Mouse (Mus musculus): ENCODE data around the gene Csrp1.

DNA sequence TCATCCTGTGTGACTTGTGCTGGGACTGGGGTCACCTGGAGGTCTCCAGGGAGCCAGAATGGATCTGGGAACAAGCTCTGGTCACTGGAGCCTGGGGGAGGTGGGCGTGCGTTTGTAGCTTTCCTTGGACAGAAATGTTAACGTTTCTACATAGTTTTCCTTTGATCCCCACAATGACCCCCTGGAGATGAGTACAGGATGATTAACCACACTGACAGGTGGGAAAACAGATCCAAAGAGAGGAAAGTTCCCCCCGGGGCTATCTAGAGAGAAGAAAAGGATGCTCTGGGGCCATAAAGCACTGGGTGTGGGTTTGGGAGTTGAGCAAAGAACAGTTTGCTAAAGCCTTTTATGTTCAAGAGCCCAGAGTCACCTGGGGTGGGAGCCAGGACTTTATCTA is 60.8 kb downstream of the Csrp1 start:
- TF ChIP-seq CTCF (IDR thresholded peaks at IDR 0.05; ENCODE audit: low read depth) (no peak), EP300 (IDR thresholded peaks at IDR 0.05; ENCODE audit: low read depth) (no peak)
